Mouse (Mus musculus) MEL (cell line): ENCODE data around the gene Grin2d. TPM values are rescaled to one million over a fixed set of nuclear protein-coding genes. Genes with fewer than 3 reads are reported as not detected.

Source experiments
- DNase-seq: peaks from one replicate; pipeline ENCODE4 v3.0.0; 2011; ENCODE audit warnings: low read depth, low spot score
- H3K27ac ChIP-seq: 2 replicates; pipeline ENCODE4 v1.5.1; 2012; ENCODE audit warnings: low read depth, mild to moderate bottlenecking, control low read depth, low read length, moderate library complexity; ENCODE audit not compliant: control insufficient read depth
- H3K27me3 ChIP-seq, 2 experiments: fragments of 150-350 bp in 1 of 2; sonication (generic) in 1 of 2; 2 replicates each; pipeline ENCODE4 v1.6.1; 2012; ENCODE audit warnings: low read length in 2 of 2, mild to moderate bottlenecking in 2 of 2, improper control_type of control experiment in 1 of 2, moderate library complexity in 1 of 2; ENCODE audit not compliant: insufficient read depth in 2 of 2, control insufficient read depth in 1 of 2
- H3K36me3 ChIP-seq, 2 experiments: 2 replicates each; pipeline ENCODE4 v1.6.1; 2012 to 2014; ENCODE audit warnings: low read length in 2 of 2, improper control_type of control experiment in 1 of 2, inconsistent platforms in 1 of 2, mild to moderate bottlenecking in 1 of 2; ENCODE audit not compliant: insufficient read depth in 2 of 2, control insufficient read depth in 1 of 2
- H3K4me1 ChIP-seq, 2 experiments: fragments of 150-350 bp in 1 of 2; sonication (generic) in 1 of 2; 2 replicates each; pipeline ENCODE4 v1.6.1; 2012; ENCODE audit warnings: low read length in 2 of 2, improper control_type of control experiment in 1 of 2, mild to moderate bottlenecking in 1 of 2; ENCODE audit not compliant: insufficient read depth in 2 of 2, control insufficient read depth in 1 of 2
- H3K4me3 ChIP-seq, 2 experiments: fragments of 150-350 bp in 1 of 2; sonication (generic) in 1 of 2; 2 replicates each; pipeline ENCODE4 v1.5.1; 2012; ENCODE audit warnings: low read depth in 2 of 2, low read length in 2 of 2, mild to moderate bottlenecking in 2 of 2, moderate library complexity in 2 of 2, control low read depth in 1 of 2, improper control_type of control experiment in 1 of 2; ENCODE audit not compliant: control insufficient read depth in 1 of 2, insufficient read depth in 1 of 2
- H3K79me2 ChIP-seq: 2 replicates; pipeline ENCODE4 v1.6.1; 2012; ENCODE audit warnings: mild to moderate bottlenecking, low read length, moderate library complexity; ENCODE audit not compliant: control insufficient read depth, poor library complexity, insufficient read depth
- H3K9ac ChIP-seq: 2 replicates; pipeline ENCODE4 v1.6.1; 2012; ENCODE audit warnings: low read depth, mild to moderate bottlenecking, control low read depth, low read length, moderate library complexity; ENCODE audit not compliant: control insufficient read depth, poor library complexity, severe bottlenecking
- H3K9me3 ChIP-seq: fragments of 150-350 bp; sonication (generic); replicated peaks from 2 replicates; pipeline ENCODE4 v1.6.1; 2012; ENCODE audit warnings: mild to moderate bottlenecking, low read length, improper control_type of control experiment, moderate library complexity; ENCODE audit not compliant: insufficient read depth
- BHLHE40 ChIP-seq: IDR thresholded peaks from 2 replicates; pipeline ENCODE4 v1.6.1; 2012; ENCODE audit warnings: low read depth, mild to moderate bottlenecking, inconsistent platforms, low read length, improper control_type of control experiment, borderline replicate concordance
- CHD2 ChIP-seq: IDR thresholded peaks from 2 replicates; pipeline ENCODE4 v1.6.1; 2011; ENCODE audit warnings: low read length, improper control_type of control experiment
- CTCF ChIP-seq, 3 experiments: IDR thresholded peaks in 2 of 3; conservative IDR thresholded peaks in 1 of 3; 2 replicates each; pipeline ENCODE4 v1.5.1; 2011 to 2012; ENCODE audit warnings: low read length in 3 of 3, low read depth in 2 of 3, mild to moderate bottlenecking in 2 of 3, improper control_type of control experiment in 1 of 3, inconsistent platforms in 1 of 3, mixed read lengths in 1 of 3, moderate library complexity in 1 of 3; ENCODE audit not compliant: control insufficient read depth in 1 of 3, insufficient read depth in 1 of 3, poor library complexity in 1 of 3, severe bottlenecking in 1 of 3
- EP300 ChIP-seq, 2 experiments: IDR thresholded peaks; 2 replicates each; pipeline ENCODE4 v1.6.1; 2011; ENCODE audit warnings: improper control_type of control experiment in 2 of 2, low read length in 2 of 2, low read depth in 1 of 2, mild to moderate bottlenecking in 1 of 2
- GABPA ChIP-seq: IDR thresholded peaks from 2 replicates; pipeline ENCODE4 v1.6.1; 2012; ENCODE audit warnings: low read depth, mild to moderate bottlenecking, inconsistent platforms, low read length, improper control_type of control experiment, moderate library complexity
- KAT2A ChIP-seq: conservative IDR thresholded peaks from 2 replicates; pipeline ENCODE4 v1.6.1; 2012; ENCODE audit warnings: low read depth, low read length, improper control_type of control experiment, inconsistent platforms
- MAZ ChIP-seq: IDR thresholded peaks from 2 replicates; pipeline ENCODE4 v1.6.1; 2012; ENCODE audit warnings: low read depth, mild to moderate bottlenecking, inconsistent platforms, low read length, improper control_type of control experiment
- MEF2A ChIP-seq: IDR thresholded peaks from 2 replicates; pipeline ENCODE4 v1.6.1; 2014; ENCODE audit warnings: low read depth, mild to moderate bottlenecking, inconsistent platforms, low read length, improper control_type of control experiment; ENCODE audit not compliant: poor library complexity, insufficient replicate concordance, severe bottlenecking; ENCODE audit errors: extremely low read depth
- MXI1 ChIP-seq: IDR thresholded peaks from 2 replicates; pipeline ENCODE4 v1.6.1; 2011; ENCODE audit warnings: mild to moderate bottlenecking, low read depth, low read length, improper control_type of control experiment
- NELFE ChIP-seq: IDR thresholded peaks from 2 replicates; pipeline ENCODE4 v1.6.1; 2011; ENCODE audit warnings: low read depth, low read length, improper control_type of control experiment
- NRF1 ChIP-seq: IDR thresholded peaks from 2 replicates; pipeline ENCODE4 v1.6.1; 2014; ENCODE audit warnings: low read depth, mild to moderate bottlenecking, inconsistent platforms, low read length, improper control_type of control experiment, moderate library complexity; ENCODE audit not compliant: poor library complexity, insufficient read depth, severe bottlenecking
- POLR2AphosphoS5 ChIP-seq: IDR thresholded peaks from 2 replicates; pipeline ENCODE4 v1.6.1; 2012; ENCODE audit warnings: low read depth, borderline replicate concordance, mild to moderate bottlenecking, inconsistent platforms, low read length, moderate library complexity, mixed read lengths
- RAD21 ChIP-seq: IDR thresholded peaks from 2 replicates; pipeline ENCODE4 v1.6.1; 2011; ENCODE audit warnings: mild to moderate bottlenecking, low read depth, low read length, improper control_type of control experiment
- SIN3A ChIP-seq: IDR thresholded peaks from 2 replicates; pipeline ENCODE4 v1.6.1; 2012; ENCODE audit warnings: low read length, improper control_type of control experiment, inconsistent platforms
- TBP ChIP-seq: IDR thresholded peaks from 2 replicates; pipeline ENCODE4 v1.8.0; 2011; ENCODE audit warnings: low read depth, low read length, improper control_type of control experiment
- ZMIZ1 ChIP-seq: IDR thresholded peaks from 2 replicates; pipeline ENCODE4 v1.6.1; 2012; ENCODE audit warnings: low read depth, mild to moderate bottlenecking, inconsistent platforms, low read length, improper control_type of control experiment, moderate library complexity
- polyA plus RNA-seq, 2 experiments: library from polyadenylated mRNA; stranded (reverse) in 1 of 2; unstranded in 1 of 2; fragments of >175 nt in 1 of 2; fragments of >200 nt in 1 of 2; gene quantifications; 2 replicates each; pipeline versions ENCODE4 v1.2.1 to v1.2.4; 2012; ENCODE audit warnings: low replicate concordance in 2 of 2, low read depth in 1 of 2; ENCODE audit not compliant: insufficient read length in 2 of 2, insufficient read depth in 1 of 2, missing spikeins in 1 of 2
- total RNA-seq: library from RNA; depleted of rRNA; stranded (reverse); fragments of 300-350 nt; gene quantifications from 2 replicates; pipeline ENCODE4 v1.2.3, GENCODE M21; 2012

Gene Grin2d
- total and polyA plus RNA-seq, 3 experiments = 0.19 to 0.57 TPM; not detected in 1

DNA sequence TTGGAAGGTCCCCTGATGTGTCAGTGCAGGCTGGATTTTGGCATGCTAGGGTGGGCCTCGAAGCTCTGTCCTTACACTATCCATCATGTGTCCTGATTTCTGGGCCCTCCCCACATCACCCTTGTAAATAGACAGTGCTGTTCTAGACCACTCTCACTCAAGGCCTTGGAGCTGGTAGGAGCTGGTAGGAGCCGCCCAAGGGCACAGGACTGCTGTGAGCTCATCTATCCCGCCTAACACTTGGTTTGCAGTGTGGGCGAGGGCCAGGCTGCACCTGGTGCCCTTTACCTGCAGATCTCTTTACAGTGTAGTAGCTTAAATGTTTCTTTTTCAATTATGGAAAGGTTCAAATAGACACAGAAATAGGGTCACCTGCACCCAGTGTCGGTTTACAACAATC is 36.8 kb upstream of the Grin2d start:
- Histone ChIP-seq H3K4me3 (no peak overlapping the region), H3K27ac (no peak overlapping the region), H3K4me1 (peaks cover 0 to 6% of the 10 kb centered on the region in 2 experiments; a peak in 1 of 4 replicates), H3K36me3 (no peaks in the 10 kb centered on the region), H3K9ac (no peak overlapping the region), H3K9me3 (no peaks in the 10 kb centered on the region), H3K79me2 (no peaks in the 10 kb centered on the region), H3K27me3 (no peaks in the 10 kb centered on the region)
- no peak for TF ChIP-seq ZMIZ1
- no peak for TF ChIP-seq GABPA
- TF ChIP-seq TBP = no peak
- no peak for TF ChIP-seq BHLHE40
- TF ChIP-seq EP300 (IDR thresholded peaks at IDR 0.05; ENCODE audit: low read depth in 1 of 2, low read length in 2 of 2) = no peak
- no peak for TF ChIP-seq MAZ
- TF ChIP-seq NELFE = no peak
- no peak for TF ChIP-seq RAD21
- TF ChIP-seq SIN3A = no peak
- no peak for TF ChIP-seq CTCF (IDR thresholded peaks at IDR 0.05 in 2 of 3, conservative IDR thresholded peaks at IDR 0.05 in 1 of 3; ENCODE audit: control insufficient read depth in 1 of 3, insufficient read depth in 1 of 3, low read depth in 2 of 3, low read length in 3 of 3, poor library complexity in 1 of 3, severe bottlenecking in 1 of 3)
- TF ChIP-seq NRF1 = no peak
- TF ChIP-seq KAT2A = no peak
- no peak for TF ChIP-seq CHD2
- TF ChIP-seq POLR2AphosphoS5 = no peak
- TF ChIP-seq MEF2A = no peak
- DNase-seq = no peak

DNA sequence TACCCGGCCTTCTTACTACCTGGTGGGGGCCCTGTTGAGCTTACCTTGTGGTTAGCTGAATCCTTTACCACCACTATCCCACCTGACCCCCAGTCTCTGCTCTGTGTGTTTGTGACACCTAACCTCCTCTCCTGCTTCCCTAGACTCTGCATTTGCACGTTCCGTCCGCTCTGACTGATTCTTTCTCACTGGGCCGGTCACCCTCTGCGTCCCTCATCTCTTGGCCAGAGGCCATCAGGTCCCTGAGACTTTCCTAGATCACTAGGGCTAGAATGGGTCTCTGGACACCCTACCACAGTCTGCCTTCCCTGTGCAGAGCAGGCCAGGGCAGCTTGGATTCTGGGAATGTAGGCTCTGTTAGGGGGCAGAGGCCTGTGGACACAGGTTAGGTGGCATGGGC is 35.9 kb upstream of the Grin2d start:
- H3K36me3 ChIP-seq = no peaks in the 10 kb centered on the region
- TF ChIP-seq SIN3A (no peak), GABPA (no peak), MAZ (no peak), POLR2AphosphoS5 (no peak), MXI1 (no peak), MEF2A (no peak)
- no peaks in the 10 kb centered on the region for H3K79me2 ChIP-seq
- no peak overlapping the region for H3K4me3 ChIP-seq
- H3K4me1 ChIP-seq = no peaks in the 10 kb centered on the region
- no peak overlapping the region for H3K27ac ChIP-seq
- no peak overlapping the region for H3K9ac ChIP-seq
- no peaks in the 10 kb centered on the region for H3K27me3 ChIP-seq
- no peaks in the 10 kb centered on the region for H3K9me3 ChIP-seq
- DNase-seq = no peak
